Mouse (Mus musculus): ENCODE measurements around the gene Ube2f.

GRCm38 (mm10) chr1:91304621-91305020, 54.5 kb downstream of the Ube2f start:
- TF ChIP-seq MAFK (IDR thresholded peaks at IDR 0.05; ENCODE audit: insufficient read depth, low read depth, low read length) (no peak), CHD2 (IDR thresholded peaks at IDR 0.05; ENCODE audit: low read depth, low read length) (no peak)
